Mouse (Mus musculus) midbrain, embryonic 11.5 days (tissue): Measurements from ENCODE around the gene Tmem86a. TPM values are rescaled to one million over a fixed set of nuclear protein-coding genes. Genes with fewer than 3 reads are reported as not detected.

Source experiments
- ATAC-seq: fragments of 200-750 bp; cut with Nextera tagmentation; 2 replicates; pipeline ENCODE4 v1.8.0; 2017; ENCODE audit warnings: moderate TSS enrichment, moderate library complexity; ENCODE audit not compliant: low FRiP score
- DNase-seq: peaks from one replicate; pipeline ENCODE4 v3.0.0; 2015; ENCODE audit warnings: low spot score; ENCODE audit errors: missing footprints
- H3K27ac ChIP-seq: fragments of 300-500 bp; sonication (generic); 2 replicates; pipeline ENCODE4 v1.5.1; 2014; ENCODE audit warnings: low read depth, low read length
- H3K27me3 ChIP-seq: fragments of 300-500 bp; sonication (generic); 2 replicates; pipeline ENCODE4 v1.6.1; 2014; ENCODE audit warnings: mild to moderate bottlenecking, low read length, moderate library complexity, mixed read lengths; ENCODE audit not compliant: control insufficient read depth, insufficient read depth
- H3K36me3 ChIP-seq: fragments of 300-500 bp; sonication (generic); 2 replicates; pipeline ENCODE4 v1.6.1; 2014; ENCODE audit warnings: mild to moderate bottlenecking, low read length, moderate library complexity, mixed read lengths; ENCODE audit not compliant: control insufficient read depth, insufficient read depth
- H3K4me1 ChIP-seq: fragments of 300-500 bp; sonication (generic); 2 replicates; pipeline ENCODE4 v1.6.1; 2014; ENCODE audit warnings: low read length; ENCODE audit not compliant: control insufficient read depth, insufficient read depth
- H3K4me2 ChIP-seq: fragments of 300-500 bp; sonication (generic); 2 replicates; pipeline ENCODE4 v1.6.1; 2014; ENCODE audit warnings: mild to moderate bottlenecking, moderate library complexity
- H3K4me3 ChIP-seq: fragments of 300-500 bp; sonication (generic); 2 replicates; pipeline ENCODE4 v1.5.1; 2014; ENCODE audit warnings: low read depth, low read length
- H3K9ac ChIP-seq: fragments of 300-500 bp; sonication (generic); 2 replicates; pipeline ENCODE4 v1.6.1; 2014; ENCODE audit warnings: low read length
- H3K9me3 ChIP-seq: fragments of 300-500 bp; sonication (generic); 2 replicates; pipeline ENCODE4 v1.6.1; 2016; ENCODE audit warnings: low read length; ENCODE audit not compliant: control insufficient read depth
- WGBS: fragments of 180-500 bp; shearing (Covaris S2); extraction: QIAGEN DNeasy Blood & Tissue Kit; methylation state at CpG from one replicate; pipeline ENCODE4 v1.1.7; 2014; 5-methylcytosine and 5-hydroxymethylcytosine counted together
- polyA plus RNA-seq: library from polyadenylated mRNA; unstranded; fragments of >200 nt; fragmentation: Nextera tagmentation; extraction: Ambion mirVana; gene quantifications from 2 replicates; pipeline ENCODE4 v1.2.1, GENCODE M21; 2014

Tmem86a gene
- polyA plus RNA-seq, 1 experiment from 2014 or later: 9.7 TPM

- ATAC-seq (no peak), DNase-seq (no peak)
- H3K4me2 ChIP-seq: no peak overlapping the region
- H3K9ac ChIP-seq: no peak overlapping the region
- no peak overlapping the region for H3K4me3 ChIP-seq
- H3K27me3 ChIP-seq: no peaks in the 10 kb centered on the region
- H3K9me3 ChIP-seq: no peaks in the 10 kb centered on the region
- H3K4me1 ChIP-seq: no peaks in the 10 kb centered on the region
- H3K36me3 ChIP-seq: no peaks in the 10 kb centered on the region
- H3K27ac ChIP-seq: no peak overlapping the region
- WGBS: 93% methylated on average over 4 of the region's 4 CpGs
These were observed 8.3 kb upstream of the Tmem86a start for GRCm38 (mm10) chr7:47042121-47042520.

- no peaks in the 10 kb centered on the region for H3K27me3 ChIP-seq
- H3K9me3 ChIP-seq: no peaks in the 10 kb centered on the region
- H3K36me3 ChIP-seq: no peaks in the 10 kb centered on the region
- H3K4me1 ChIP-seq: no peaks in the 10 kb centered on the region
- no peak overlapping the region for H3K4me2 ChIP-seq
- WGBS: 42% methylated on average over 6 of the region's 6 CpGs
- DNase-seq (no peak), ATAC-seq (no peak)
- no peak overlapping the region for H3K27ac ChIP-seq
- H3K9ac ChIP-seq: no peak overlapping the region
- no peak overlapping the region for H3K4me3 ChIP-seq
These were observed 7.4 kb upstream of the Tmem86a start for GRCm38 (mm10) chr7:47042823-47043490.

GRCm38 (mm10) chr7:47050766-47051165, 365 bp downstream of the Tmem86a start:
- H3K27ac ChIP-seq: peak overlapping the region; percentile 75; the same call in 1 of the 2 replicates
- DNase-seq (no peak), ATAC-seq (peak; percentile 75)
- H3K9me3 ChIP-seq: no peaks in the 10 kb centered on the region
- peaks cover 8% of the 10 kb centered on the region for H3K4me1 ChIP-seq
- peak overlapping the region; percentile 80 for H3K4me3 ChIP-seq
- H3K27me3 ChIP-seq: no peaks in the 10 kb centered on the region; the same call in 1 of the 2 replicates
- 1% methylated on average over 34 of the region's 34 CpGs for WGBS
- peak overlapping the region; percentile 82 for H3K9ac ChIP-seq
- H3K36me3 ChIP-seq: no peaks in the 10 kb centered on the region
- peak overlapping the region; percentile 74 for H3K4me2 ChIP-seq

- no peak for DNase-seq
These were observed 1.2 kb downstream of the Tmem86a start for GRCm38 (mm10) chr7:47051404-47052151.

GRCm38 (mm10) chr7:47052276-47052675, 1.9 kb downstream of the Tmem86a start:
- no peak overlapping the region for H3K4me3 ChIP-seq

More at GRCm38 (mm10) chr7:47051404-47052151, 1.2 kb downstream of the Tmem86a start:
- no peaks in the 10 kb centered on the region; the same call in 1 of the 2 replicates for H3K27me3 ChIP-seq
- H3K9me3 ChIP-seq: no peaks in the 10 kb centered on the region
- WGBS: 20% methylated on average over 1 of the region's 2 CpGs
- no peak overlapping the region for H3K9ac ChIP-seq
- peak overlapping the region; percentile 80 for H3K4me3 ChIP-seq
- no peaks in the 10 kb centered on the region for H3K36me3 ChIP-seq
- peak overlapping the region; percentile 74 for H3K4me2 ChIP-seq
- no peak overlapping the region for H3K27ac ChIP-seq
- peaks cover 8% of the 10 kb centered on the region for H3K4me1 ChIP-seq
- ATAC-seq: no peak

GRCm38 (mm10) chr7:47053287-47053686, 2.9 kb downstream of the Tmem86a start:
- ATAC-seq (no peak), DNase-seq (no peak)
- Histone ChIP-seq H3K27ac (no peak overlapping the region), H3K4me3 (no peak overlapping the region), H3K27me3 (no peaks in the 10 kb centered on the region; the same call in 1 of the 2 replicates), H3K4me1 (peaks cover 8% of the 10 kb centered on the region), H3K9ac (no peak overlapping the region), H3K36me3 (no peaks in the 10 kb centered on the region), H3K9me3 (no peaks in the 10 kb centered on the region), H3K4me2 (no peak overlapping the region)
- WGBS: 92% methylated on average over 15 of the region's 15 CpGs

More at GRCm38 (mm10) chr7:47052276-47052675, 1.9 kb downstream of the Tmem86a start:
- Histone ChIP-seq H3K4me2 (no peak overlapping the region), H3K36me3 (no peaks in the 10 kb centered on the region), H3K9me3 (no peaks in the 10 kb centered on the region), H3K9ac (no peak overlapping the region), H3K27ac (no peak overlapping the region), H3K27me3 (no peaks in the 10 kb centered on the region; the same call in 1 of the 2 replicates), H3K4me1 (peaks cover 8% of the 10 kb centered on the region)
- DNase-seq (no peak), ATAC-seq (no peak)
- 52% methylated on average over 3 of the region's 3 CpGs for WGBS

- Histone ChIP-seq H3K4me3 (no peak overlapping the region), H3K36me3 (no peaks in the 10 kb centered on the region), H3K9ac (no peak overlapping the region), H3K27me3 (no peaks in the 10 kb centered on the region), H3K4me1 (peaks cover 8% of the 10 kb centered on the region), H3K4me2 (no peak overlapping the region), H3K9me3 (no peaks in the 10 kb centered on the region), H3K27ac (no peak overlapping the region)
- ATAC-seq: no peak
- 95% methylated on average over 2 of the region's 2 CpGs for WGBS
- no peak for DNase-seq
These were observed 4.3 kb downstream of the Tmem86a start for GRCm38 (mm10) chr7:47054666-47055065.

GRCm38 (mm10) chr7:47055744-47056143, 5.3 kb downstream of the Tmem86a start:
- Histone ChIP-seq H3K36me3 (no peaks in the 10 kb centered on the region), H3K4me1 (peaks cover 8% of the 10 kb centered on the region), H3K9ac (no peak overlapping the region), H3K27ac (no peak overlapping the region), H3K27me3 (no peaks in the 10 kb centered on the region), H3K4me2 (no peak overlapping the region), H3K9me3 (no peaks in the 10 kb centered on the region), H3K4me3 (no peak overlapping the region)
- DNase-seq (no peak), ATAC-seq (no peak)
- WGBS: 80% methylated on average over 9 of the region's 9 CpGs

GRCm38 (mm10) chr7:47056273-47056672, 5.9 kb downstream of the Tmem86a start:
- no peak overlapping the region for H3K4me3 ChIP-seq
- no peak overlapping the region for H3K9ac ChIP-seq
- no peaks in the 10 kb centered on the region for H3K36me3 ChIP-seq
- DNase-seq (no peak), ATAC-seq (no peak)
- H3K4me2 ChIP-seq: no peak overlapping the region
- H3K27me3 ChIP-seq: no peaks in the 10 kb centered on the region
- H3K27ac ChIP-seq: no peak overlapping the region
- WGBS: 86% methylated on average over 4 of the region's 4 CpGs
- H3K9me3 ChIP-seq: no peaks in the 10 kb centered on the region
- H3K4me1 ChIP-seq: peaks cover 4% of the 10 kb centered on the region
